Mouse (Mus musculus) inflammation-experienced regulatory T-cells, adult 6 months (primary cell): ENCODE results near the gene Nhlh1. TPM values are rescaled to one million over a fixed set of nuclear protein-coding genes. Genes with fewer than 3 reads are reported as not detected.

ENCODE experiments used
- ATAC-seq: one replicate; pipeline ENCODE4 v1.8.0; 2017
- polyA plus RNA-seq, 3 experiments: library from polyadenylated mRNA; unstranded; fragments of 100-300 nt; shearing (Covaris generic); gene quantifications; one replicate each; pipeline ENCODE4 v1.2.1; 2017

Nhlh1 gene
- polyA plus RNA-seq, 3 experiments from 2014 or later: not detected

GRCm38 (mm10) chr1:172016660-172017516 is 40.5 kb downstream of the Nhlh1 start:
- ATAC-seq: no peak

GRCm38 (mm10) chr1:172016031-172016430 is 41.3 kb downstream of the Nhlh1 start:
- peak; percentile 29 for ATAC-seq

GRCm38 (mm10) chr1:172015312-172015939 is 41.9 kb downstream of the Nhlh1 start:
- peak; percentile 71 for ATAC-seq

- ATAC-seq: no peak
Observed at GRCm38 (mm10) chr1:172014771-172015170, 42.6 kb downstream of the Nhlh1 start.

DNA sequence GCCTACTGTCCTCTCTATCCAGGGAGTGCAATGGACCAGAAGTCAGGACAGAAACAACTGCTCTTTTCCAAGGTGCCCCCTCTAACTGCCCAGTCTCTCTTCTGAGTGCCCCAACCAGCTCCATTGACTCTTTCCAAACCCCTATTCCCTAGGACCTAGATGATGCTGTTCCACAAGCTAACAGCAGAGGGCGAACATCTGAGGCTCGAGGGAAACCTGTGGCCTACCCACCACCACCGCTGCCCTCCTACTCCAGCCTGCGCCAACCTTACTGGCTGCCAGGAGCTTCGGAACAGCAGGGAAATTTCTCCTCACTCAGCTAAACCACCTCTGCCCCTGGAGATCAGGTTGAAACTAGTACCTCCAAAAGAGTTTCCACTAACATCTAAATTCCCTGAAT is 45.3 kb downstream of the Nhlh1 start:
- ATAC-seq: peak; percentile 66

GRCm38 (mm10) chr1:172010042-172010824 is 47.1 kb downstream of the Nhlh1 start:
- ATAC-seq: no peak

GRCm38 (mm10) chr1:172009406-172009805 is 48.0 kb downstream of the Nhlh1 start:
- no peak for ATAC-seq

DNA sequence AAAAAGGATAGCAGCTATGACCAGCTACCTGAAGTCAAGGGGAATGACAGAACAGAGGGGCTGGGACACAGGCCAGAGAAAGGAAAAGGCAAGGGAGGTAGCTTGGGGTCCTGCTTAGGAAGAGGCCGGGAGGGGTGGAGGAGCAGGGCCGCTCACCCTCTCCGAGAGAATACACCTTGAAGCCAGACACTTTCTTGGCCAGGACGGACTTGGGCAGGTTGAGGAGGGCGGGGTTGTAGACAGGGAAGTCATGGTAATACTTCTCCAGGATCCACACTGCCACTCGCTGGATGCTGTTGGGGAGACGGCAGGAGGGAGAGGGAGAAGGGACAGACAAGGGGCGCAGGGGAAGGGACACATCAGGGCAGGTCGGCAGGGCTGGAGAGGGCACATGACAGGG is 49.0 kb downstream of the Nhlh1 start:
- no peak for ATAC-seq

- ATAC-seq: no peak
Observed at GRCm38 (mm10) chr1:172007761-172008160, 49.6 kb downstream of the Nhlh1 start.

Other genes with a start within 250 kb of the Nhlh1 start
- gene Cd84, start 217.9 kb downstream of the Nhlh1 start, polyA plus RNA-seq: 100 to 1,000 TPM; 219 to 268 (median 234) TPM
- gene Gm10521, start 161.9 kb downstream of the Nhlh1 start, polyA plus RNA-seq: 1 to 10 TPM; 1.4 to 2.7 (median 2.5) TPM
- 100 to 1,000 TPM; 306 to 408 (median 373) TPM for gene Slamf6, start 140.1 kb downstream of the Nhlh1 start, polyA plus RNA-seq
- under 1 TPM; 0.57 to 0.66 (median 0.64) TPM for gene Vangl2, start 29.1 kb downstream of the Nhlh1 start, polyA plus RNA-seq
- gene Copa, start 25.0 kb upstream of the Nhlh1 start, polyA plus RNA-seq: 100 to 1,000 TPM in 1 of 3 experiments, 10 to 100 TPM in 2; 94.5 to 111 (median 98.0) TPM
- 100 to 1,000 TPM in 2 of 3 experiments, 10 to 100 TPM in 1; 97.1 to 147 (median 109) TPM for gene Ncstn, start 25.2 kb upstream of the Nhlh1 start, polyA plus RNA-seq
- gene Pex19, start 69.2 kb upstream of the Nhlh1 start, polyA plus RNA-seq: 10 to 100 TPM; 61.2 to 81.8 (median 78.3) TPM
- gene Dcaf8, start 90.5 kb upstream of the Nhlh1 start, polyA plus RNA-seq: 10 to 100 TPM; 46.7 to 99.2 (median 78.4) TPM
- gene Pea15a, start 149.2 kb upstream of the Nhlh1 start, polyA plus RNA-seq: 10 to 100 TPM; 46.0 to 50.6 (median 47.6) TPM
- not detected for gene Casq1, start 162.3 kb upstream of the Nhlh1 start, polyA plus RNA-seq
- gene Atp1a4, start 200.8 kb upstream of the Nhlh1 start, polyA plus RNA-seq: not detected
- 1 to 10 TPM; 3.8 to 5.4 (median 5.2) TPM for gene Igsf8, start 204.1 kb upstream of the Nhlh1 start, polyA plus RNA-seq
- under 1 TPM in 2 of 3 experiments, not detected in 1; 0.12 to 0.52 TPM for gene Atp1a2, start 240.5 kb upstream of the Nhlh1 start, polyA plus RNA-seq